Mouse (Mus musculus): ENCODE measurements around the gene Rbms3.

The Rbms3 gene

GRCm38 (mm10) chr9:116795240-116795955, 834.3 kb downstream of the Rbms3 start:
- DNase-seq (ENCODE audit: low read depth in 2 of 2, low spot score in 2 of 2), result no peak

- DNase-seq (ENCODE audit: low read depth in 2 of 2, low spot score in 2 of 2), result no peak
Measured at GRCm38 (mm10) chr9:116791850-116792249, 837.9 kb downstream of the Rbms3 start.

- no peak for DNase-seq (ENCODE audit: low read depth in 2 of 2, low spot score in 2 of 2)
Measured at GRCm38 (mm10) chr9:116786136-116787046, 843.3 kb downstream of the Rbms3 start.

DNA sequence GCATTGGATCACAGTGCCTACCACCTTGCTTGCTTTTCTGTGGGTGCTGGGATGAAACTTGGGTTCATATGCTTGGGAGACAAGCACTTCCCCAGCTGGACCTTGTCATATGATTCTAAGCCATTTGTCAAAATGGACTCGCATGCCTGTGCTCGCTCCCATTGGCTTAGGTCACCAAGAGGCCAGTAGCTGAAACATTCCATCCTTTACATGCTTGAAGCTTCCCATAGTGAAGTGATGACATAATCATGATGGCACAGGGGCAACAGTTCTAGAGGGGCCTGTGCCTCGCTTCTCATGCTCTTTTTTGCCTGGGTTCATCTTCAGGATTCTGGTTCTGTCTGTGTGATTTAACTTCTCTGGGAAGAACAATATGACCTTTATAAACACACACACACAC, 857.9 kb downstream of the Rbms3 start:
- DNase-seq (ENCODE audit: low read depth in 2 of 2, low spot score in 2 of 2), result no peak

DNA sequence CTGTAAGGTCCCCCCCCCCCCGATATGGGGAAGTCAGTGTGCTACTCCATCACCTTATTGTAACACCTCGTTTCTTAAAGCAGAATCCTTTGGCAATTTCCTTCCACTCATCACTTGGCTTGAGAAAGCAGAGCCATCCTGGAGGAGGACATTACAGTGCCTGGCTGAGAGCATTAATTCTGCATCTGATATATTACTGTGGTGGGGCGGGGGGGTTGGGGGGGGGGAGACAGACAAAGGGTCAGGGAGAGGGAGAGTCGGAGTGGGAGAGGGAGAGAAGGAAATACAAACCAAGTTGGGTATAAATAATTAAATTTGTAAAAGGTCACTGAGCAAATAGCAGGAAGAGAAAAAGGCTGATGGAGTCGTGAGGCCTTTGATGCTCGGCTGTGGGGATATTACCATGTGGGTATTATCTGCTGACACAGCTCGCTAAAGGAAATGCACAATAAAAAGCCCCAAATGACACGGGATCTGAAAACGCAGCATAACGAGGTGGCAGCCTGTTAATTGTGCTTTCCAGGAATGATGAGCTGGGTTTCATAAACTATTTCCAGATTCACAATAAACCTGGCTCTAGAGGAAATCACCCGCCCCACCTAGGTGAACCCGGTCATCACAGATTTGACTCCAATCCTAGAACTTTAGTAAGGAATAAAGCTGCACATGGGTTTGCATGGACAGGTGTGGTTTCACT, 860.2 kb downstream of the Rbms3 start:
- no peak for DNase-seq (ENCODE audit: low read depth in 2 of 2, low spot score in 2 of 2)

GRCm38 (mm10) chr9:116762395-116763025, 867.2 kb downstream of the Rbms3 start:
- DNase-seq (ENCODE audit: low read depth in 2 of 2, low spot score in 2 of 2), result no peak

- DNase-seq (ENCODE audit: low read depth in 2 of 2, low spot score in 2 of 2), result no peak
Measured at GRCm38 (mm10) chr9:116748857-116749584, 880.7 kb downstream of the Rbms3 start.

DNA sequence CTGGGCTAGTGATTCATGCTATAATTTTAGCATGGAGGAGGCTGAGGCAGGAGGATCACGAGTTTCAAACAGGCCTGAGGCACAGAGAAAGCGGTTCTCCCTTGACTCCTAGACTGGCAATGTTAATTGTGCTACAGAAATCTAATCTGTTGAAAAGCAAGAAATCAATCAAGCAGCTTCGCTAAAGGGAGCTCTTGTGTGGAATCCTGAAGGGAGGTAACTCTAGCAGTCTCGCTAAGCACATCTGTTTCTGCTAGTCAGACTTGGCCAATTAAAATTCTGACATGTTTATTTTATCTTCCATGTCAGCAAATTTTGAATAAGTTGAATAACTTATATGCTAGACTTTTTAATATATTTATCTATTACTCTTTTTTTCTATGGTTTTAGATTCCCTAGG, 881.4 kb downstream of the Rbms3 start:
- no peak for DNase-seq (ENCODE audit: low read depth in 2 of 2, low spot score in 2 of 2)

DNA sequence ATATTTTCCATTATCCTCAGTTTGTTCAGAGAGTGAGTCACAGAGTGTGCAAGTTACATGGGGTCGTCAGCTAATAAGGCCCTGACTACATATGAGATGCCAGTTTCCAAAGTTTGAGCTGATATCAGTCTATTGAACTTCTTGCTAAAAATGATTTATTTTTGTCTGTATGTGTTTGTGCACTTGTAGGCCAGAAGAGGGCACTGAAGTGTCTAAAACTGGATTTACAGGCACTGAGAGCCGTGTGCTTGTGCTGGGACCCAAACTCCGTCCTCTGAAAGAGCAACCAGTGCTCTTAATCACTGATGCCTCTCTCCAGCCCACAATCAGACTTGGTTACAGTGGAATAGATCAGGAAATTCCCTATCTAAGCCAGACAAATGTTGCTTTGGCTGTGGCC, 882.8 kb downstream of the Rbms3 start:
- DNase-seq (ENCODE audit: low read depth in 2 of 2, low spot score in 2 of 2), result no peak

DNA sequence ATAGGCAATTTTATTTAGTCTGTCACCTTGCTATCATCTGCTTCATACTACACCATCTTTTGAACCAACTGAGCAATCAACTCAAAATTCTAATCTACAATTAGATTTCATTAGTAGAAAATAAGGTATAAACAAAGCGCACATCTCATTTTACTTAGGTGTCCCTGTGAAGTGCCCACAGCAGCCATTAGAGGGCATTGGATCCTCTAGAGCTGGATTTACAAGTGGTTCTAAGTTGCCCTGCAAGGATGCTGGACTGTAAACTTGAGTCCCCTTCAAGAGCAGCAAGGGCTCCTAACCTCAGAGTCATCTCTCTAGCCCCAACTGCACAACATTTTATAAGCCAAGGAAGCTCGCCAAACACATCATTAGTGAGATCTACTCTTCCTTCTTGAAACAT, 891.9 kb downstream of the Rbms3 start:
- no peak for DNase-seq (ENCODE audit: low read depth in 2 of 2, low spot score in 2 of 2)

DNA sequence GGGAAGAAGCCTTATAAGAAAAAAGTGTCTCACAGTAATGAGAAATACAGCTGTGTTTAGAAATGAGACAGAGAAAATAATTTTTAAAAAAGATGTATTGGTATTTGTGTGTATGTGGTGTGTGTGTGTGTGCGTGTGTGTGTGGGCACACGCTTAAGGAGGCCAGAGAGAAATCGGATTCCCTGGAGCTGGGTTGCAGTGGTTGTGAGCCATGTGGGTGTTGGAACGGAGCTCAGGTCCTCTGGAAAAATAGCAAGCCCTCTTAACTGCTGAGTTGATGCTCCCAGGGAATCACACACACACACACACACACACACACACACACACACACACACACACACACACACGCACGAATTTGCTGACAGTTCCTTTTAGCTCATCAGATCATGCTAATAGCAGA, 900.5 kb downstream of the Rbms3 start:
- no peak for DNase-seq (ENCODE audit: low read depth in 2 of 2, low spot score in 2 of 2)

DNA sequence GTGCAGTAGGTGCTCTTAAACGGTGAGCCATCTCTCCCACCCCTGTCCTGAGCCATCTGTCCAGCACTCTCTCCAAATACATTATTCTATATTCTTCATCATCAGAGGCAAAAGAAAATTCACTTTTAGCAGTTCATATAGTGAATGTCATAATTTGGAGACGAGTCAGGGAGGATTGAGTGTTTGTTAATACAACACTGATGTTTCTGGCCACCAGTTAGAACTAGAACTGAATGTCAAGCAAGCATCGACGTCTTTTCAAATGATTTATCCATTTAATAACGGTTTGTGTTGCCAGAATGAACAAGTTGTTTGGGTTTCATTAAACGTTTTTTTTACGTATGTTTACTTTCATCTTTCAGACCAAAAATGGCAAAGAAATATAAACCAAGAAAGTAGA, 901.1 kb downstream of the Rbms3 start:
- DNase-seq (ENCODE audit: low read depth in 2 of 2, low spot score in 2 of 2), result no peak

- no peak for DNase-seq (ENCODE audit: low read depth in 2 of 2, low spot score in 2 of 2)
Measured at GRCm38 (mm10) chr9:116728093-116728492, 901.6 kb downstream of the Rbms3 start.

DNA sequence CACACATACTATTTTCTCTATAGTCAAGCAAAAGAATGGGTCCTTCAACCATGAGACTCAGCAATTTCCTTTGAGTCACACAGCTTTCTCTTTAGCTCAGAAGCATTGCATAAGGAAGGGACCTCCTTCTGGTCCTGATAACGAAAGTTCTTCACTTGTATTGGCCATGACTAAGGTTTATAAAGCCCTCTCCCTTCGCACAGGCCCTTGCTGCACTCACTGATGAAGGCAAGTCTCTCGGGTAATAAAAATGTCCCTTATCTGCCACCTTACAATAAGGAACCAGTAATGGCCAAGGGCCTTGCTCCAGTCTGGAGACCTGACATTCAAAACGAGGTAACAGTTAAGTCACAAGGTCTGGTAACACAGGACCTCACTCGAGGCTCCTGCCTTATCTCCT, 905.1 kb downstream of the Rbms3 start:
- no peak for DNase-seq (ENCODE audit: low read depth in 2 of 2, low spot score in 2 of 2)

DNA sequence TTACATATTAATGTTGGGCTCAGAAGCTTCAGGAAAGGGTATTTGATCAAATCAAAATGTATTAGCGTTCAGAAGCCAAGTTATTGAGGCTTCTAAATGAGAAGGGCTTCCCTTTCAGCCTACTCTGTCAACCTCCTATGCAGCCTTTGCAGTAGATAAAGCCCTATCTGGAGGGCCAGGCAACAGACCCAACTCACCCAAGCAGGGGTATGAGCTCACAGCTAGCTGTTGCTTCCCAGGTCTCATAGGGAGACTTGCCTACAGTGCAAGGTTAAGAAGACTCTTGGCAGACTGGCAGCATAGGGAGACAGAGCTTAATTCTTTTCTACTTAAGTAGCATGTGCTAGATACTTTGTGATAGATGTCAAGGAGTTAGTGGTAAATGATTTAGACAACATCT, 926.6 kb downstream of the Rbms3 start:
- DNase-seq (ENCODE audit: low read depth in 2 of 2, low spot score in 2 of 2), result no peak

GRCm38 (mm10) chr9:116702611-116703010, 927.1 kb downstream of the Rbms3 start:
- no peak for DNase-seq (ENCODE audit: low read depth in 2 of 2, low spot score in 2 of 2)

DNA sequence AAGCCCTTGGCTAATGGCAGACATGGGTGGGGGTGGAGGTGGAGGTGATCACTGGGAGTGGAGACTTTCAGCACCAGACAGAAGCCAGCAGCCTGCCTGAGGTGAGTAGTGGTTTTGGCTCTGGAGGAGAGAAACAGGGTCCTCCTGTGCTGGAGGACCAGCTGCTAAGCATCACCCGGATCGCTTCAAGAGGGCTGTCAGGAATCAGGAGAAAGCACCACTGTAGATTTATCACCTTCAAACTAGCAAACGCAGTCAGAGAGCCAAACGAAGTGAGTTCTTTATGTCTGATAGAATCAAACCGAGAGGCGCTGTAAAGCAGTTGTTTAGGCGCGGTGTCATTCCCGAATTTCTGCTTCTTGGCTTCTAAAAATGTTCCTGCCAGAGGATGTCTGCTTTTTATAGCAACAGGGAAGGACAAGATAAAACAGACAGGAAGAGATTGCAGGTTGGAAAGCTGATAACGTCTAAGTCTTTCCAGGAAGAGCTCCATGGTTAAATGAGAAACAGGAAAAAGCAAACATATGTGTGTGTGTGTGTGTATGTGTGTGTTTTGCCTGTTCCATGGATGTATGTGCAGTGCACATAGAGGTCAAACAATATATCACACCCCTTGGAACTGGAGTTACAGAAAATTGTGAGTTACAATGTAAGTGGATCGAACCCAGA, 928.1 kb downstream of the Rbms3 start:
- DNase-seq (ENCODE audit: low read depth in 2 of 2, low spot score in 2 of 2), result no peak

DNA sequence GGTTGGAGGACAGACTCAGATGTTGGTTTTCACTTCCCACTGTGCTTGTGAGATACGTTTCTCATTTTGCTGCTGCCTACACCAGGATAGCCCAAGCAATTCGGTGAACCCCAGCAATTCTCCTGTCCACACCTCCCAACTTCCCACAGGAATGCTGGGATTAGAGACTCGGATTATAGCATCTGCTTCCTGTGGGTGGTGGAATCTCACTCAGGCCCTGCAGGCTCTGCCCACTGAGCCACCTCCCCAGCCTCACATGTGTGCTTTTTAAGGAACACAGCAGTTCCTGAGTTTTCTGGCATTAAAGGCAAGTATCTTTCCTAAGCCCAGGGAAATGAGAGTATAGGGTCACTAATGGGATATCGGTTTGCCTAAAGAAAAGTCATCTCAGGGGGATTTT, 941.1 kb downstream of the Rbms3 start:
- no peak for DNase-seq (ENCODE audit: low read depth in 2 of 2, low spot score in 2 of 2)

DNA sequence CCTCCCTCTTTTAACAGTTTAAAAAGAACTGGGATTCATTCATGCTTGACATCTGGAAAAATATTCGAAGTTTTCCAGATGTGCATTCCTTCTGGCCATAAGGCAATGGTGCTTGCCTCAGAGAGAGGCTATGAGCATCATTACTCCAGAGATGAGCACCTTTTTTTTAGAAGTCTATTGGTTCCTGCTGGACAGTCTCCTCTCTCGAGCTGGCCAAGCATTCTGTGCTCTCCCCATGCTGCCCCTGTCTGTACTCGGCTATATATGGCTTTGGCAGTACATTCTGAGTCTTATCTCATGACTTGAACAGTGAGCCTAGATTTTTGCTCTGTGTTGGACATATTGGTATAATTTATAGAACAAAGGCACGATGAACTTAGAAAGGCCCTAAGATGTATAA, 952.6 kb downstream of the Rbms3 start:
- DNase-seq (ENCODE audit: low read depth in 2 of 2, low spot score in 2 of 2), result no peak

DNA sequence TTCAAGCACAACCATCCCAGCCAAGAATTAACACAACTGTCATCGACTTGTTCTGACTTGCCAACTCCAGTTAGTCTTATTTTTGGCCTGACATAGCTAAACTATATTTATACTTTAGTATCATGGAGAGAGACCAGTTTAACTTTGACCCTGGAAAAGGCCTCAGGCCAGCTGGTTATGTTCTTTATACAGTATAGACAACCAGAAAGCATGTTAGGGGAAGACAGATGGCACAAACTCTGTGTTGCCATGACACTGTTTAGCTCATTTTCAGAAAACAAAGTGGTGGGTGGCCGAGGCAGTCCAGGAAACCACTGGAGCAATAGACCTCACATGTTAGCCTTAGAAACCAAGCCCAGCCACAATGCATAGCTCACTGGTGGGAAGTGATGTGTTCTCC, 953.3 kb downstream of the Rbms3 start:
- no peak for DNase-seq (ENCODE audit: low read depth in 2 of 2, low spot score in 2 of 2)
